Mouse (Mus musculus): ENCODE results near the gene Fnbp1. TPM values are rescaled to one million over a fixed set of nuclear protein-coding genes. Genes with fewer than 3 reads are reported as not detected.

Fnbp1 gene
- polyA plus RNA-seq, 1 experiment from 2014 or later = 17.7 TPM

DNA sequence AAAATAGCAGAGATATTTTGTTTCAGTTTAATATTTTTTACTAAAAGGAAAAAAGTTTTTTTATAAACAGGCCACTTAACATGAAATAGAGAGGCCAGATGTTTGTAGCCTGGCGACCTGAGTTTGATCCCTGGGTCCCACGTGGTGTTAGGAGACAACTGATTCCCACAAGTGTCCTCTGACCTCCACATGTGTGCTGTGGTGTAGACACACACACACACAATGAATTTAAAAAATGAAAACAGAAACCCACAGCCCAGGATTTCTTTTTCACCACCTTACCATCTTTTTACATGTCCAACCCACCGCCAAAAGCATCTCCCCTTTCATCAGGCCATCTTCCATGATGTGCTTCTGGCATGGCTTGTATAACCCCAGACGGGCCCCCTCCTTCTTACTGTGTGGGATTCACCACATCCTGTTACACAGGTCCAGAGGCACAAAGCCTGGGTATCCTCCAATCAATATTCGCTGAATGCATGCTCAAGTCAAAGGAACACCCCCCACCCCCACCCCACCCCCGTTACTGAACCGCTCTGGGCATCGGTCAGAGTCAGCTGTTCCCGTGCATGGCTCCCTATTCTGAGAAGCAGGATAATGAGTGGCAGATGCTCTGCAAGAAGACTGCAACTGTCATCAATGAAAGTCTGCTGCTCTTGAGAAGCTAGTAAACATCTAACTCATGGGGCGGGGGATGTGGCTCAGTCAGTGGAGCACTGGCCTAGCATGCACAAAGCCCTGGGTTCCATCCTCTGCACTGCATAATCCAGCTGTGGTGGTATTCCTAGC lies 25.7 kb downstream of the Fnbp1 start:
- WGBS = 79% methylated on average over 10 of the region's 10 CpGs
- H3K4me3 ChIP-seq = no peak overlapping the region
- H3K27ac ChIP-seq = peak overlapping the region; percentile 36; the same call in 1 of the 2 replicates
- no peaks in the 10 kb centered on the region for H3K9me3 ChIP-seq
- DNase-seq (ENCODE audit: low spot score) = no peak
- H3K27me3 ChIP-seq (ENCODE audit: insufficient read depth, poor library complexity, severe bottlenecking) = no peaks in the 10 kb centered on the region
- H3K36me3 ChIP-seq = peaks cover 16% of the 10 kb centered on the region
- H3K4me1 ChIP-seq = peaks cover 28% of the 10 kb centered on the region

DNA sequence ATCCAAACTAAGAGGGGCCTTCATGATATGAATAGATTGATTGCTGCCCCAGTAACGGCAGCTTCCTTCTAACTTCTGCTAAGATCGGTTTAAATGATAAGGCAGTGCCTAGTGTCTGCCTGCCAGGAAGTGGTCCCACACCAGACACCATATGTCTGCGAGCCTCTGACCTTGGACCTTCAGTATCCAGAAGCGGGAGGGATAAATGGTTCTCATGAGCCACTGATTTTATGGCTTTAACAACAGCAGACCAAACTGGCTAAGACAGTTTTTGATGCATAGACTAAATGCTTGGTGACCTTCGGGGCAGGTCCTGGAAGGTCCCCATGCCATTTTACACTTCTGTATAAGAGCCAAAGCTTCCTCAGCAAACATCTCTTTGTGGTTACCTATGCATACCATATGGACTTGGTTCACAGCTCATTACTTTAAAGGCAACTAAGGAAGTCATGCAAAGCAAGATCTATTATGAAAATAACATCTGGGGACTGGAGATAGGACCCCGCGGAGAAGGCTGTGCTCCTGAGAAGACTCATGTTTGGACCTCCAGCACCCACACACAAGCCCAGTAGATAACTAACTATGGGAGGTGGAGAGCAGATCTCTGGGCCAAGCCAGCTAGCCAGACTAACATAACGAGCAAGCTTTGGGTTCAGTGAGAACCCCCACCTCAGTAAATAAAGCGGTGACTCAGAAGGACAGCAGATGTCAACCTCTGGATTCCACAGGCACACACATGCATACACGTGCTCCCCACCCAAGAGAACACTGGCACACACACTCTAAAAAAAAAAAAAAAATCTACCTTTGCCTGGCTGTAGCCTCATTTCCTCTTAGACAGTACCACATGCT lies 26.5 kb downstream of the Fnbp1 start:
- H3K9me3 ChIP-seq = no peaks in the 10 kb centered on the region
- 71% methylated on average over 10 of the region's 10 CpGs for WGBS
- peaks cover 16% of the 10 kb centered on the region for H3K36me3 ChIP-seq
- no peak overlapping the region for H3K4me3 ChIP-seq
- no peaks in the 10 kb centered on the region for H3K27me3 ChIP-seq (ENCODE audit: insufficient read depth, poor library complexity, severe bottlenecking)
- DNase-seq (ENCODE audit: low spot score) = no peak
- no peak overlapping the region for H3K27ac ChIP-seq
- peaks cover 33% of the 10 kb centered on the region for H3K4me1 ChIP-seq

DNA sequence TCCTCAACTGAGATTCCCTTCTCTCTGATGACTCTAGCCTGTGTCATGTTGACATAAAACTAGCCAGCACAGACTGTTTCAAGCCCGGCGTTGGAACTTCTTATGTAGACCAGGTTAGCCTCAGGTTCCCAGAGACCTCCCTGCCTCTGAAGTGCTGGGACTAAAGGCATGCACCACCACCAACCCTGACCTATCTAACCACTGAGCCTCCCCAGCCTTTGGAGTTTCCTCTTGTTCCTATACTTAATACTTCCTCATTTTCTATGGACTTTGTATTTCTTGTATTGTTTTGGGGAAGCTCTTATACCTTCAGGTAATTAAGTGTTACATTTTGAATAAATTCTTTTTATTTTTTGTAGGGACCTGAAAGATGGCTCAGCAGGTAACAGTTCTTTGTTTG lies 27.6 kb downstream of the Fnbp1 start:
- no peaks in the 10 kb centered on the region for H3K9me3 ChIP-seq
- no peak overlapping the region for H3K4me3 ChIP-seq
- H3K36me3 ChIP-seq = peaks cover 16% of the 10 kb centered on the region
- H3K4me1 ChIP-seq = peaks cover 32% of the 10 kb centered on the region
- no peak overlapping the region for H3K27ac ChIP-seq
- no peaks in the 10 kb centered on the region for H3K27me3 ChIP-seq (ENCODE audit: insufficient read depth, poor library complexity, severe bottlenecking)
- WGBS = 89% methylated on average over 2 of the region's 2 CpGs
- no peak for DNase-seq (ENCODE audit: low spot score)

DNA sequence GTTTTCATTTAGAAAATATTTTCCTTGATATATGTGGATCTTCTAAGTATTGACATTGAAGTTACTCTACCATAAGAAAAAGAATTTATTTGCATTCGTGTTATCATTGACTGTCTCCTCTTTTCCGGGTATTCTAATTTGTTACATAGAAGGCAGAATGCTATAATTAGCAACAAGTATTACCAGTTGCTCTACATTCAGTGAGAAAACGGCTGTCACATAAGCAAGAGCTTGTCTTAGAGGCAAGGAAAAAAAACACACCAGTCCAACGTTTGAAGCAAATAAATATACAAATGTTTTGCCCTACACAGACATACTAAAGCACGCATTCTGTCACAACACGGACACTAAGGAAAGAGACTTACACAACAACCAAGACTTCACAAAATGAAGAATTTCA lies 30.1 kb downstream of the Fnbp1 start:
- H3K4me3 ChIP-seq = no peak overlapping the region
- H3K36me3 ChIP-seq = peaks cover 8% of the 10 kb centered on the region
- H3K27ac ChIP-seq = no peak overlapping the region
- WGBS = 73% methylated on average over 6 of the region's 6 CpGs
- H3K27me3 ChIP-seq (ENCODE audit: insufficient read depth, poor library complexity, severe bottlenecking) = no peaks in the 10 kb centered on the region
- peaks cover 50% of the 10 kb centered on the region for H3K4me1 ChIP-seq
- H3K9me3 ChIP-seq = no peaks in the 10 kb centered on the region
- no peak for DNase-seq (ENCODE audit: low spot score)

DNA sequence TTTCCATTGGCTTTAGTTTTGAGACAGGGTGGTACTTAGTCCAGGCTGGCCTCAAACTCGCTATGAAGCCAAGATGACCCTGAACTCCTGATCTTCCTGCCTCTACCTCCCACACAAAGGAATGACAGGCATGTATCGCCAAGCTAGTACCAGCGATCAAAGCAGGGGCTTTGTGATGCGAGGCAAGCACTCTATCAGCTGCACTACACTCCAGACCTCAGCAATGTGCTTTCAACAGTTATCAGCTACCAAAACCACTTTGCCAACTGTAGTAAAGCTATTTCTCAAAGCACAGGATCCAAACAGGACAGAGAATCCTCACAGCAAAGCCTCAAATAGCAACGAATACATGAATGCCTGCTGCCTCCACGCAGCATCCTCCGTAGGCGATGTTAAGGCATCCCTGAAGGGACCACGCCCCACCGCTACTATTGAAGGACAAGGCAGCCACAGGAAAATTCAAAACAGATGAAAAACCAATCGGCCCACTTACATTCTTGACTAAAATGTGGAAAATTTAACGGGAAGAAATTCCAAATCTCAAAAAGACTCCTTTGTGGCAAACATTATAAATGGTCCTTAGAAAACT lies 31.8 kb downstream of the Fnbp1 start:
- no peaks in the 10 kb centered on the region for H3K9me3 ChIP-seq
- WGBS = 53% methylated on average over 12 of the region's 12 CpGs
- no peaks in the 10 kb centered on the region for H3K27me3 ChIP-seq (ENCODE audit: insufficient read depth, poor library complexity, severe bottlenecking)
- DNase-seq (ENCODE audit: low spot score) = no peak
- H3K36me3 ChIP-seq = peaks cover 7% of the 10 kb centered on the region
- no peak overlapping the region for H3K4me3 ChIP-seq
- H3K27ac ChIP-seq = no peak overlapping the region
- peaks cover 43% of the 10 kb centered on the region for H3K4me1 ChIP-seq

DNA sequence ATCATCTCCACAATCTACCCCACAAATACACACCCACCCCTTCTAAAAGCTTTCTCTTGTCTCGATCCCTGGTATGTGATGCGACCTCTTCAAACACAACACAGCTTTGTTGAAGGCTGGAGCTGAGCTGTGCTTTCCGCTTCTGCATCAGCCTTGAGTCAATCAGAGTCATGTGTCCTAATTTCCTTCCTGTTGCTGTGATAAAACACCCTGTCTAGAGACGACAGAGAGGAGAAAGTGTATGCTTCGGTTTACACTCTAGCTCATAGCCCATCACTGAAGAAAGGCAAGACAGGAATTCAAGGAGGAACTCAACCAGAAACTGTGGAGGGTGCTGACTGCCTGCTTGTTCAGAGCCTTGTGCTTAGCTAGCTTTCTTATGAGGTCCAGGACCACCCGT lies 33.6 kb downstream of the Fnbp1 start:
- whole genome bisulfite sequencing = 60% methylated on average over 6 of the region's 6 CpGs
- 0 out of 2 replicates have a peak overlapping the region, but pooled peaks have one; percentile 1 for H3K27ac ChIP-seq

DNA sequence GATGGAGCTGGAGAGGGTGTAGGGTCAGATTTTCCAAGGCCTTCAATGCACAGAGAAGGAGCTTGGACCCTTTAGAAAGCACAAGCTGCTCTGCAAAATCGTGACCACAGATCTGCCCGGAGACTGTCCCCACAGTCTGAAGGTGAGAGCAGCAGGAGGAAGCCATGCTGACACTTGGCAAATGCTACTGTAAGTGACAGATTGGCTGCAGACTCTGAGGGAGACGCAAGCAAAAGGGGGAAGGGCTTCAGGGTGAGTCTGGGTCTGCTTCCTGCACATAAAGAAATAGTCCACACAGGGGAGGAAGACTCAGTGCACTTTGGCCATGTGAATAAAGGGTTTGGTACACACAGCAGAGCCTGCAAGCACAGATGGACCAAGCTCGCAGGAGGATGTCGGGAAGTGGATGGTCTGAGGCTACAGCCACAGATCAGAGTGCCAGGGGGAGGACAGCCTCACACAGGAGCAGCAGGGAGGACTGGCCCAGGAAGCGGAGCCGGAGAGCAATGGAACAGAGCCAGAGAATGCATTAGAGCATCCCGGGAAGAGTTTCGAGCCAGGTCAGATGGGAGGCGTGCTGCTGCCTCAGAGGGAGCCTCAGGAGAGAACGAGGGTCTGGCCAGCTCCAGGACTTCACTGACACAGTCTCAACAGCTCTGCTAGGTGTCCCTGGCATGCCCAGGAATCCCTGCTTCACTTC lies 35.0 kb downstream of the Fnbp1 start:
- H3K4me3 ChIP-seq = peak overlapping the region; percentile 18; the same call in 1 of the 2 replicates
- H3K9me3 ChIP-seq = no peaks in the 10 kb centered on the region
- peaks cover 50% of the 10 kb centered on the region for H3K4me1 ChIP-seq
- 22% methylated on average over 11 of the region's 11 CpGs for WGBS
- H3K27me3 ChIP-seq (ENCODE audit: insufficient read depth, poor library complexity, severe bottlenecking) = no peaks in the 10 kb centered on the region
- DNase-seq (ENCODE audit: low spot score) = no peak
- H3K27ac ChIP-seq = peak overlapping the region; percentile 84
- H3K36me3 ChIP-seq = no peaks in the 10 kb centered on the region

More for the DNA sequence above, 33.6 kb downstream of the Fnbp1 start:
- H3K9me3 ChIP-seq = no peaks in the 10 kb centered on the region
- peaks cover 47% of the 10 kb centered on the region for H3K4me1 ChIP-seq
- H3K4me3 ChIP-seq = no peak overlapping the region
- peaks cover under 1% of the 10 kb centered on the region; the same call in 1 of the 2 replicates for H3K36me3 ChIP-seq
- no peaks in the 10 kb centered on the region for H3K27me3 ChIP-seq (ENCODE audit: insufficient read depth, poor library complexity, severe bottlenecking)
- DNase-seq (ENCODE audit: low spot score) = no peak

DNA sequence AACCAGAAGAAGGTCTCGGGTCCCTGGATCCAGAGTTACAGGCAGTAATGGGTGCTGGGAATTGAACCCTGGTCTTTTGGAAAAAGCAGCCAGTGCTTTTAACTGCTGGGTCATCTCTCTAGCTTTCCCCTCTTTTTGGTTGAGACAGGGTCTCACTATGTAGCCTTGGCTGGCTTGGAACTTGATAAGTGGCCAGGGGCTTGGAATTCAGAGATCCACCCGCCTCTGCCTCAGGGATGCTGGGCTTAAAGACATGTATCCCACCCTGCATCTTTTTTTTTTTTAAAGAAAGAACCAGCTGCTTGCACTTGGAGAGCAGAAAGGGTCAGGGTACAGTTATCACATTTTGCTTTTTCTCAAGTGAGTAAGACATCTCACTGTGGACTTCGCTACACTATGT lies 35.8 kb downstream of the Fnbp1 start:
- WGBS = 88% methylated on average over 3 of the region's 3 CpGs
- Histone ChIP-seq H3K4me1 (peaks cover 53% of the 10 kb centered on the region), H3K27ac (peak overlapping the region; percentile 84; the same call in 1 of the 2 replicates), H3K27me3 (ENCODE audit: insufficient read depth, poor library complexity, severe bottlenecking) (no peaks in the 10 kb centered on the region), H3K4me3 (no peak overlapping the region), H3K9me3 (no peaks in the 10 kb centered on the region), H3K36me3 (no peaks in the 10 kb centered on the region)
- no peak for DNase-seq (ENCODE audit: low spot score)

DNA sequence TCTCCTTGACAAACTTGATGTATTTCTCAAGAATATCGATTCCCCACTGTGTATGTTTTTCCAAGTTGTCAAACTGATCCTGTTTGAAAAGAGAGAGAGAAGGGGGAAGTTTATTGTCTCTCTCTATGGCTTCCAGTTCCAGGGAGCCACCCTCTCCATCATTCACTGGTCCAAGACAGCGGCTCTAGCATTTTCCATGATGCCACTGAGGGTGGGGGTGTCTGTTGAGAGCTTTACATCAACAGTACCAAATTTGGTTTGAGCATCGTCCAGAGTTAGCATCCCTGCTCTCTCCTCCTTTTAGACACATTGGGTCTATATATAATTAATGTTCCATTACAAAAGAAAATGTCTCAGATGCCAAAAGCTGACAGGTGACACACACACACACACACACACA lies 36.5 kb downstream of the Fnbp1 start:
- WGBS = 74% methylated on average over 3 of the region's 3 CpGs
- no peaks in the 10 kb centered on the region for H3K27me3 ChIP-seq (ENCODE audit: insufficient read depth, poor library complexity, severe bottlenecking)
- DNase-seq (ENCODE audit: low spot score) = no peak
- H3K9me3 ChIP-seq = no peaks in the 10 kb centered on the region
- peaks cover 50% of the 10 kb centered on the region for H3K4me1 ChIP-seq
- H3K36me3 ChIP-seq = peaks cover under 1% of the 10 kb centered on the region; the same call in 1 of the 2 replicates
- H3K4me3 ChIP-seq = no peak overlapping the region
- no peak overlapping the region; the same call in 1 of the 2 replicates for H3K27ac ChIP-seq

DNA sequence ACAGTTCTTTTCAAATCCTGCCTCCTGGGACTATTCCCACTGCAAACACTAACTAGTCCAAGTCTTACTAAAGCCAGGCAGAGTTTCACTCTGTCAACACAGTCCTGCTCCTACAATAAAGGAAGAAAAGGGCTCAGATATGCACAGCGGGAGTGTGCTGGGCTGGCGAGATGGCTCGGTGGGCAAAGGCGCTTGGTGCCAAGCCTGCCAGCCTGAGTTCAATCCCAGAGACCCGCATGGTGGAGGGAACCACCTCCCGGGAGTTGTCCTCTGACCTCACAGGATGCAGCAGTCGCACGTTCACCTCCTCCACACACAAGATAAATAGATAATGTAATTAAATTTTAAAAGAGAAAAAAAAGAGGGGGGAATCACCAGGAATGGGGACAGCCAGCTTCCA lies 38.5 kb downstream of the Fnbp1 start:
- 78% methylated on average over 8 of the region's 8 CpGs for WGBS
- H3K27me3 ChIP-seq (ENCODE audit: insufficient read depth, poor library complexity, severe bottlenecking) = no peaks in the 10 kb centered on the region
- H3K4me1 ChIP-seq = peaks cover 40% of the 10 kb centered on the region
- H3K4me3 ChIP-seq = no peak overlapping the region
- DNase-seq (ENCODE audit: low spot score) = no peak
- H3K9me3 ChIP-seq = no peaks in the 10 kb centered on the region
- peaks cover 7% of the 10 kb centered on the region for H3K36me3 ChIP-seq
- H3K27ac ChIP-seq = no peak overlapping the region

DNA sequence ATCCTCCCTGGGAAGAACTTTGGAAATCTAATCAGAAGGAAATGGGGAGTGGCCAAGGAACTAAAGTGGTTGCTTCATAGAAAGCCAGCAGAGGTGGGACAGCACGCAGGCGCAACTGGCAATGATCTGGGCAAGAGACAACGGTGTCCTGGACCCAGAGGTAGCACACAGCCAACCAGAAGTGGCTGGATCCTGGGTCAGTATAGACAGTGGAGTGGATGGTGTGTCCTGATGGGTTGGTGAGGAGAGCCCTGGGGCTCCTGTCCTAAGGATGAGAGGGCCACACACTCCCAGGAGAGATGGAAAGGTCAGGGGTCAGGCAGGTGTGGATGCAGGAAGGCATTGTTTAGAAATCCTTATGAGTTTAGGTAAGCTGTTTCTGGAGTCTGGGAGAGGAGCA lies 40.5 kb downstream of the Fnbp1 start:
- Histone ChIP-seq H3K36me3 (peaks cover 7% of the 10 kb centered on the region), H3K27ac (peak overlapping the region; percentile 37), H3K27me3 (ENCODE audit: insufficient read depth, poor library complexity, severe bottlenecking) (no peaks in the 10 kb centered on the region), H3K4me1 (peaks cover 20% of the 10 kb centered on the region), H3K9me3 (no peaks in the 10 kb centered on the region), H3K4me3 (no peak overlapping the region)
- no peak for DNase-seq (ENCODE audit: low spot score)
- WGBS = 45% methylated on average over 3 of the region's 3 CpGs

DNA sequence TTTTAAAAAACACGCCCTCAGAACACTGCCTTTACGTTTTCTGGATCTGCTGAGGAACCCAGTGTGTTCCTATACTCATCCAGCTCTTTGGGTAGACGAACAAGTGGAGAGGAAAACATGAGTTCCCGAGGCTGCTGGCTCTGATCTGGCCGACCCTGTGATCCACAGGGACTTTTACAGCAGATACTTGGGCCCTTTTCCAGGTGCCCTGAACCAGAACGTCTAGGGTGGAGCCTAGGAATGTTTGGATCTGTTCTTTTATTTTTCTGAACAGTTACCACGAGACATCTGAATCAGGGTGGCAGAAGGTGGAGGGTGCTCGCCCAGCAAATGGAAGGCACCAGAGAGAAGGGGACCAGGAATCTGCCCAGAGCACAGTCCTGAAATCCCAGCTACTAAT lies 42.7 kb downstream of the Fnbp1 start:
- no peak overlapping the region for H3K4me3 ChIP-seq
- DNase-seq (ENCODE audit: low spot score) = no peak
- no peak overlapping the region for H3K27ac ChIP-seq
- peaks cover 16% of the 10 kb centered on the region for H3K36me3 ChIP-seq
- H3K4me1 ChIP-seq = peaks cover 30% of the 10 kb centered on the region
- no peaks in the 10 kb centered on the region for H3K27me3 ChIP-seq (ENCODE audit: insufficient read depth, poor library complexity, severe bottlenecking)
- H3K9me3 ChIP-seq = no peaks in the 10 kb centered on the region
- WGBS = 82% methylated on average over 8 of the region's 8 CpGs

Data from heart, embryonic 10.5 days (tissue).